Mouse (Mus musculus) myocyte (in vitro differentiated cells): ENCODE measurements around the gene Hormad2. TPM values are rescaled to one million over a fixed set of nuclear protein-coding genes. Genes with fewer than 3 reads are reported as not detected.

Experiments used
- H3K27me3 ChIP-seq: one replicate; pipeline ENCODE4 v1.6.1; 2011; ENCODE audit not compliant: control insufficient read depth, insufficient read depth, insufficient read length
- H3K36me3 ChIP-seq: one replicate; pipeline ENCODE4 v1.6.1; 2011; ENCODE audit not compliant: control insufficient read depth, insufficient read depth
- H3K4me2 ChIP-seq: one replicate; pipeline ENCODE4 v1.6.1; 2011; ENCODE audit warnings: low read depth, control low read depth
- H3K4me3 ChIP-seq: one replicate; pipeline ENCODE4 v1.5.1; 2011; ENCODE audit warnings: mild to moderate bottlenecking, control low read depth, moderate library complexity
- H3K79me2 ChIP-seq: one replicate; pipeline ENCODE4 v1.6.1; 2011; ENCODE audit not compliant: control insufficient read depth, insufficient read depth
- H3ac ChIP-seq: one replicate; pipeline ENCODE4 v1.6.1; 2011; ENCODE audit not compliant: control insufficient read depth, insufficient read length
- CEBPB ChIP-seq: IDR thresholded peaks from 2 replicates; pipeline ENCODE4 v1.6.1; 2011; ENCODE audit warnings: mild to moderate bottlenecking, moderate library complexity; ENCODE audit not compliant: poor library complexity, insufficient read depth, severe bottlenecking
- E2F4 ChIP-seq: IDR thresholded peaks from one replicate; pipeline ENCODE4 v1.6.1; 2011; ENCODE audit warnings: mild to moderate bottlenecking, control low read depth, moderate library complexity; ENCODE audit not compliant: insufficient read depth
- MAX ChIP-seq: IDR thresholded peaks from one replicate; pipeline ENCODE4 v1.6.1; 2011; ENCODE audit warnings: low read depth, mild to moderate bottlenecking, control low read depth
- MYOD1 ChIP-seq, 3 experiments: IDR thresholded peaks; one replicate each; pipeline ENCODE4 v1.6.1; 2011; ENCODE audit warnings: control low read depth in 2 of 3, low read depth in 2 of 3, mild to moderate bottlenecking in 2 of 3, moderate library complexity in 1 of 3; ENCODE audit not compliant: insufficient read length in 2 of 3, control insufficient read depth in 1 of 3
- MYOG ChIP-seq, 3 experiments: IDR thresholded peaks; one replicate each; pipeline ENCODE4 v1.6.1; 2011; ENCODE audit warnings: control low read depth in 2 of 3, low read depth in 2 of 3, mild to moderate bottlenecking in 2 of 3; ENCODE audit not compliant: insufficient read length in 2 of 3, control insufficient read depth in 1 of 3, insufficient read depth in 1 of 3
- POLR2A ChIP-seq: IDR thresholded peaks from one replicate; pipeline ENCODE4 v1.6.1; 2011; ENCODE audit warnings: low read depth, mild to moderate bottlenecking, control low read depth, moderate library complexity; ENCODE audit not compliant: insufficient read length
- POLR2AphosphoS2 ChIP-seq: IDR thresholded peaks from one replicate; pipeline ENCODE4 v1.6.1; 2011; ENCODE audit warnings: low read depth, control low read depth; ENCODE audit not compliant: insufficient read length
- REST ChIP-seq: IDR thresholded peaks from one replicate; pipeline ENCODE4 v1.6.1; 2011; ENCODE audit warnings: mild to moderate bottlenecking, control low read depth, moderate library complexity; ENCODE audit not compliant: insufficient read depth, insufficient read length
- SRF ChIP-seq: IDR thresholded peaks from one replicate; pipeline ENCODE4 v1.6.1; 2011; ENCODE audit warnings: low read depth; ENCODE audit not compliant: control insufficient read depth, insufficient read length
- TCF12 ChIP-seq: IDR thresholded peaks from one replicate; pipeline ENCODE4 v1.6.1; 2011; ENCODE audit warnings: mild to moderate bottlenecking, control low read depth; ENCODE audit not compliant: poor library complexity, insufficient read depth, severe bottlenecking
- TCF3 ChIP-seq: IDR thresholded peaks from one replicate; pipeline ENCODE4 v1.6.1; 2011; ENCODE audit warnings: low read depth, control low read depth; ENCODE audit not compliant: insufficient read length
- USF1 ChIP-seq: IDR thresholded peaks from one replicate; pipeline ENCODE4 v1.6.1; 2011; ENCODE audit warnings: low read depth, mild to moderate bottlenecking, control low read depth, moderate library complexity
- polyA plus RNA-seq: library from polyadenylated mRNA; unstranded; fragments of >200 nt; fragmentation: generic; extraction: Trizol; gene quantifications from one replicate; pipeline ENCODE4 v1.2.1, GENCODE M21; 2012; ENCODE audit warnings: missing spikeins

The Hormad2 gene
- polyA plus RNA-seq, 1 experiment: 0.10 TPM

GRCm38 (mm10) chr11:4434461-4434860 lies 6.4 kb downstream of the Hormad2 start:
- no peaks in the 10 kb centered on the region for H3K79me2 ChIP-seq
- H3K4me3 ChIP-seq: no peak overlapping the region
- no peaks in the 10 kb centered on the region for H3K36me3 ChIP-seq
- no peak overlapping the region for H3ac ChIP-seq
- H3K4me2 ChIP-seq: no peak overlapping the region
- H3K27me3 ChIP-seq: no peaks in the 10 kb centered on the region
- no peak for TF ChIP-seq REST
- TF ChIP-seq POLR2AphosphoS2: no peak
- TF ChIP-seq POLR2A: no peak
- no peak for TF ChIP-seq CEBPB
- no peak for TF ChIP-seq MAX

- Histone ChIP-seq H3K36me3 (no peaks in the 10 kb centered on the region), H3ac (no peak overlapping the region), H3K79me2 (no peaks in the 10 kb centered on the region), H3K4me2 (peak overlapping the region; percentile 59), H3K4me3 (no peak overlapping the region), H3K27me3 (no peaks in the 10 kb centered on the region)
- TF ChIP-seq SRF: no peak
- TF ChIP-seq POLR2AphosphoS2: no peak
- no peak for TF ChIP-seq MAX
- TF ChIP-seq POLR2A: no peak
- TF ChIP-seq USF1: no peak
- TF ChIP-seq MYOD1 (IDR thresholded peaks at IDR 0.05; ENCODE audit: control insufficient read depth in 1 of 3, insufficient read length in 2 of 3, low read depth in 2 of 3): no peak
- TF ChIP-seq REST: no peak
- TF ChIP-seq TCF3: no peak
- no peak for TF ChIP-seq E2F4
Observed at GRCm38 (mm10) chr11:4423818-4424217, 17.1 kb downstream of the Hormad2 start.

GRCm38 (mm10) chr11:4422494-4423425 lies 18.1 kb downstream of the Hormad2 start:
- TF ChIP-seq USF1 (no peak), TCF3 (no peak), E2F4 (no peak), POLR2AphosphoS2 (no peak), SRF (no peak), MAX (no peak), POLR2A (no peak), CEBPB (no peak), REST (no peak)
- Histone ChIP-seq H3K4me3 (no peak overlapping the region), H3K79me2 (no peaks in the 10 kb centered on the region), H3K36me3 (no peaks in the 10 kb centered on the region), H3ac (no peak overlapping the region), H3K27me3 (no peaks in the 10 kb centered on the region), H3K4me2 (no peak overlapping the region)

- H3K4me3 ChIP-seq: no peak overlapping the region
- TF ChIP-seq USF1 (no peak), MYOD1 (IDR thresholded peaks at IDR 0.05; ENCODE audit: control insufficient read depth in 1 of 3, insufficient read length in 2 of 3, low read depth in 2 of 3) (no peak), POLR2AphosphoS2 (no peak), MYOG (IDR thresholded peaks at IDR 0.05; ENCODE audit: control insufficient read depth in 1 of 3, insufficient read depth in 1 of 3, insufficient read length in 2 of 3, low read depth in 2 of 3) (no peak), TCF3 (no peak)
Observed at GRCm38 (mm10) chr11:4421933-4422488, 18.9 kb downstream of the Hormad2 start.

GRCm38 (mm10) chr11:4417986-4418385 lies 22.9 kb downstream of the Hormad2 start:
- Histone ChIP-seq H3K36me3 (no peaks in the 10 kb centered on the region), H3K4me3 (no peak overlapping the region), H3K79me2 (no peaks in the 10 kb centered on the region), H3K27me3 (no peaks in the 10 kb centered on the region), H3K4me2 (no peak overlapping the region), H3ac (no peak overlapping the region)
- no peak for TF ChIP-seq TCF12
- no peak for TF ChIP-seq REST
- TF ChIP-seq POLR2A: no peak
- no peak for TF ChIP-seq POLR2AphosphoS2
- TF ChIP-seq SRF: no peak
- no peak for TF ChIP-seq MAX
- no peak for TF ChIP-seq TCF3
- TF ChIP-seq E2F4: no peak
- TF ChIP-seq CEBPB: no peak
- TF ChIP-seq MYOG (IDR thresholded peaks at IDR 0.05; ENCODE audit: control insufficient read depth in 1 of 3, insufficient read depth in 1 of 3, insufficient read length in 2 of 3, low read depth in 2 of 3): no peak

More at GRCm38 (mm10) chr11:4421933-4422488, 18.9 kb downstream of the Hormad2 start:
- H3K79me2 ChIP-seq: no peaks in the 10 kb centered on the region
- no peak overlapping the region for H3ac ChIP-seq
- H3K36me3 ChIP-seq: no peaks in the 10 kb centered on the region
- H3K27me3 ChIP-seq: no peaks in the 10 kb centered on the region
- no peak overlapping the region for H3K4me2 ChIP-seq
